Mouse (Mus musculus) heart, adult 2 months (tissue): Measurements from ENCODE around the gene A630001G21Rik.

ENCODE experiments used
- CTCF ChIP-seq: fragments of 200-600 bp; IDR thresholded peaks from 2 replicates; pipeline ENCODE4 v1.8.1; 2022; ENCODE audit warnings: antibody characterized with exemption, mild to moderate bottlenecking, moderate library complexity
- POLR2A ChIP-seq: fragments of 200-500 bp; IDR thresholded peaks from 2 replicates; pipeline ENCODE4 v1.6.1; 2011; ENCODE audit warnings: mild to moderate bottlenecking, low read depth, low read length, control low read depth; ENCODE audit not compliant: insufficient read depth

- no peak for TF ChIP-seq CTCF
- TF ChIP-seq POLR2A: no peak
These were observed 36.1 kb downstream of the A630001G21Rik start for GRCm38 (mm10) chr1:85742333-85742732.
